Mouse (Mus musculus) embryo, embryonic 11.5 days (tissue): ENCODE measurements around the gene Ptchd3.

Source experiments
- DNase-seq: peaks from one replicate; pipeline ENCODE4 v3.0.0-alpha.2; 2012; ENCODE audit warnings: low read depth, low spot score

Gene Ptchd3

GRCm38 (mm10) chr11:121829947-121830346, at the start of gene Ptchd3:
Ptchd3 (plus strand) TSS chr11:121830247.
- no peak for DNase-seq

GRCm38 (mm10) chr11:121781831-121782230, 48.2 kb upstream of the Ptchd3 start:
- no peak for DNase-seq

GRCm38 (mm10) chr11:121787456-121787855, 42.6 kb upstream of the Ptchd3 start:
- DNase-seq = no peak

GRCm38 (mm10) chr11:121789566-121789965, 40.5 kb upstream of the Ptchd3 start:
- DNase-seq = no peak

- no peak for DNase-seq
Observed at GRCm38 (mm10) chr11:121790671-121791094, 39.4 kb upstream of the Ptchd3 start.

GRCm38 (mm10) chr11:121791446-121791845, 38.6 kb upstream of the Ptchd3 start:
- no peak for DNase-seq

- DNase-seq = no peak
Observed at GRCm38 (mm10) chr11:121791991-121792390, 38.1 kb upstream of the Ptchd3 start.

GRCm38 (mm10) chr11:121793530-121793929, 36.5 kb upstream of the Ptchd3 start:
- DNase-seq = no peak

GRCm38 (mm10) chr11:121794186-121794585, 35.9 kb upstream of the Ptchd3 start:
- no peak for DNase-seq

GRCm38 (mm10) chr11:121794591-121795199, 35.4 kb upstream of the Ptchd3 start:
- no peak for DNase-seq

- no peak for DNase-seq
Observed at GRCm38 (mm10) chr11:121795978-121796377, 34.1 kb upstream of the Ptchd3 start.

GRCm38 (mm10) chr11:121798591-121798990, 31.5 kb upstream of the Ptchd3 start:
- no peak for DNase-seq

- no peak for DNase-seq
Observed at GRCm38 (mm10) chr11:121799746-121800299, 30.2 kb upstream of the Ptchd3 start.

- DNase-seq = no peak
Observed at GRCm38 (mm10) chr11:121802743-121803142, 27.3 kb upstream of the Ptchd3 start.

- no peak for DNase-seq
Observed at GRCm38 (mm10) chr11:121804258-121805027, 25.6 kb upstream of the Ptchd3 start.

- peak; percentile 79 for DNase-seq
Observed at GRCm38 (mm10) chr11:121808204-121808852, 21.7 kb upstream of the Ptchd3 start.

GRCm38 (mm10) chr11:121808866-121809265, 21.2 kb upstream of the Ptchd3 start:
- no peak for DNase-seq

- no peak for DNase-seq
Observed at GRCm38 (mm10) chr11:121845923-121846322, 15.9 kb downstream of the Ptchd3 start.

GRCm38 (mm10) chr11:121847790-121848299, 17.8 kb downstream of the Ptchd3 start:
- peak; percentile 71 for DNase-seq
